Mouse (Mus musculus) ovary, postnatal 10 days (tissue): Measurements from ENCODE around the gene Cpne5.

Source experiments
- DNase-seq: peaks from one replicate; pipeline ENCODE4 v3.0.0; 2022; ENCODE audit warnings: low spot score

Gene Cpne5

DNA sequence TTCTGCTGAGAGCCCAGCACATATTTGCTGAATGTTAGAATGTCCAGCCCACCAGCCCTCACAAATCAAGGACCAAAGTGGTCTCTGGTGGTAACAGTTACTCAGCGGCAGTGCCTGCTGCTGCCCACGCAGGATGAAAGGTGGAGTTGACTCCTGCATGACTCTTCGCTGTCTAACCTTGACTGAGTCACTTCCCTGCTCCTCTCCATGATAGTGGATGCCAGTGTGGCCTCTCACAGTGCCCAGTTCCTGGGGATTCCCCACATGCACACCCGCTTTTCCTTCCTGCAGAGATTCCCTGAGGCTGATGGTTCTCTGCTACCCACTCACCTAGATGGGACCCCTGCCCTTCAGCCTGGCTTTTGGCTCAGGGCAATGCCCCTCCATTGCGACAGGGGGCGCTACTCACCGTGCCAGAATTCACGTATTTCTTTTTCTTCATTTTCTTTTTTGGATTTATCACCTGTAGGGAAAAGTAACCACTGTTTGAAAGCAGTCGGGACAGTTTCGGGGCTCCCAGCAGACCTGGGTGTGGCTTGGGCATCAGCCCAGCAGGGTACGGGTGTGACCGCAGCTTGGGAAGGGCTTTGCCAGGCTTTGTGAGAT, 68.9 kb downstream of the Cpne5 start:
- DNase-seq, result no peak

GRCm38 (mm10) chr17:29168438-29168837, 69.5 kb downstream of the Cpne5 start:
- DNase-seq, result no peak

DNA sequence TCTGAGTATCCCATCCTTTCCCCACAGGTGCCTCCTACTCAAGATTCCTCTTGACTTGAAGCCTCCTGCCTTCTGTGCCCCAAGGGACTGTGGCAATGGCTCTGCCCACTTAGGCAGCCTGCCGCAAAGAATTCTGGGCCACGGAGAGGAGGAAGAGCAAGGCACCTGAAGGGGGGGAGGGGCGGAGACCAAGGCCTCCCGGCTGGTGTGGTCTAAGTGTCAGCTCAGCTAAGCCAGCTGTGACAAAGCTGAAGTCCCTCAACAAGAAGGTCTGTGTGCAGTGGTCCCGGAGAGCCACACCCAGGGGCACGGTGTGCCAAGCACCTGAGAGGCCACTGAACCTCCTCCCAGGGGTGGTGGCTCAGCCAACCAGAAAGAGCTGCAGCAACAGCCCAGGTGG, 70.6 kb downstream of the Cpne5 start:
- no peak for DNase-seq

DNA sequence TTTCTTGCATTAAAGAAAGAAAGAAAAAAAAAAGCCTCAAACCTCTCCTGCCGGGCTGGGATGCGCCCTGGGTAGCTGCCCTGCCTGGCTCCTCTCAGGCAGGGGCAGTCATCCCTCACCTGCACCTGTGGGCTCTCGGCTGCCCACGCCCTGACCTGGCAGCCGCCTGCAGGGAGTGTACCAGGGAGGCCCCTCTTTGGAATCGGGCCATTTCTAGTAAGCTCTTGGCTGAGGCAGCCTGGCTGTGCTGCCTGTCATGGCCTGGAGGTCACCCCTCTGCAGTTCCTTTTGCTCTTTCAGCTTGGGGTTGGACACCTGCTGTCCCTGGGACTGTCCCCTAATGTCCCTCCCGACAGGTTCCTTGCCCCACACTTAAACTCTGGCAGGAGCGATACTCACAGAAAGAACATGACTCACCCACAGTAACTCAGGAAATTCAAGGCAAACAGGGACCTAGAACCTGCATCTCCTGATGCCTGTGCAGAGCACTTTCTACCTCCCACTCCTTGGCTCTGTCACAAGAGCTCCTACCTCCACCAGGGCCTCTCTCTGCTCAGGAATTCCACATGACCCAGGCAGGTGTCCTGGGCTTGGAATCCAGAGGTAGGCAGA, 71.9 kb downstream of the Cpne5 start:
- no peak for DNase-seq

GRCm38 (mm10) chr17:29165452-29165851, 72.5 kb downstream of the Cpne5 start:
- DNase-seq, result no peak

GRCm38 (mm10) chr17:29164469-29165111, 73.4 kb downstream of the Cpne5 start:
- no peak for DNase-seq

DNA sequence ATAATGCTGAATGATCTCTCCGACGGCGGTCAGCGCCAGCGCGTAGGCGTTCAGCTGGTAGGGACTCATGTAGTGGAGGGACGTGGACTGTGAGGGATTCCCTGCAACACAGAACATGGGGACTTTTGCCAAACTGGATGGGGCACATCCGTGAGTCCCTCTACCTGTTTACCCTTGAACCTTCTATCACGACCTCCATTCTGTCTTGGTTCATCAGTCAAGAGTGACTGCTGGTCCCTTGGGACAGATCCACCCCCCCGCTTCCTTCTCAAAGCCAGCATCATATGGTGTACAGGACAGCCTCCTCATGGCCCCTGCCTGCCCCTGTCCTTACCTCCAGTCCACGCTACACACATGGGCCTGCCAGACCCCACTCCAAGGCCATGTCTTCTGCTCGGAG, 75.6 kb downstream of the Cpne5 start:
- no peak for DNase-seq

DNA sequence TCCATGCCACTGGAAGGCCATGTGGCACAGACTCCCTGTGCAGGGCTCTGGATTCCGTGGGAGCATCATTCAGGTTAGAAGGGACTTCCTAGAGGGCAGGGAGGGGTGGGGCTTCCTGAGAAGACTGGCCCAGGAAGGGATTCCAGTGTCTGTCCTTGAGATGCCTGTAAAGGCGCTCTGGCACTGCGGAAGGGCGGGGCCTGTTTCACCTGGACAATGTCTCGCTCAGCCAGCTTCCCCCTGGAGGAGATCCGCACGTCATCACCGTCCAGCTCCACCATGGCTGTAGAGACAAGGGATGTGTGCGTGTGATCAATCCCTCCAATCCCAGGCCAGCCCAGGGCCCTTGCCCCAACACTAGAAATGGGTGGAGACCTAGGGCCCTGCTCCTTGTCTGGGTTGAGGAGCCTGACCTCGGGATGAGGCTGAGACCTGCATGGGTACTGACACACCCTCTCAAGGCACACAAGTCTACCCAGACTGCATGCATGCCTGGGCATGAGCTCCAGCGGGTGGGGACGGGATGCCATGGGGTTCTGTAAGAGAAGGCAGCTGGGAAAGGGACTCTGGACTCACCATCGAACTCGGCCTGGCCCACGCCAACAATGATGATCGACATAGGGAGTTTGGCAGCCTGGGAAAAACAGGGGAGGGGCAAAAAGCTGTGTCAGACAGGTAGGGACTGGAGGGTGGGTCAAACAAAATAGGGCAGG, 78.1 kb downstream of the Cpne5 start:
- DNase-seq, result no peak

GRCm38 (mm10) chr17:29159320-29159719, 78.6 kb downstream of the Cpne5 start:
- DNase-seq, result no peak

DNA sequence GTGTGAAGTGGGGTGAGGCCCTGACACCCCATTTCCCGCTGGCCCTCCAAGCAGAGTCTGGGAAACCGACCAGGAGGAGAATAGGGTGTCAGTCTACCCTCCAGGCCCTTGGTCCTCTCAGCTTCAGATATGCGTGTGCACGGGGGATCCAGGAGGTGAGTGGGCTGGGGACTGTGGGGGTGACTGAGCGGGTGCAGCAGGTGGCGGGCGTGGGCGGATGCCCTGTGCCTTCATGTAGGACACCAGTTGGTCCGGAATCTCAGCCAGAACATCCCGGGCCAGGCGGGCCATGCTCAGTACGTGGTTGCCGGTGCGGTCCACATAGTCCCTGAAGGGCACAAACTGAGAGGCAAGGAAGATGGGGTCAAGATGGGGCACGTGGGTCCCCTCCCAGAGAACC, 79.1 kb downstream of the Cpne5 start:
- DNase-seq, result no peak

DNA sequence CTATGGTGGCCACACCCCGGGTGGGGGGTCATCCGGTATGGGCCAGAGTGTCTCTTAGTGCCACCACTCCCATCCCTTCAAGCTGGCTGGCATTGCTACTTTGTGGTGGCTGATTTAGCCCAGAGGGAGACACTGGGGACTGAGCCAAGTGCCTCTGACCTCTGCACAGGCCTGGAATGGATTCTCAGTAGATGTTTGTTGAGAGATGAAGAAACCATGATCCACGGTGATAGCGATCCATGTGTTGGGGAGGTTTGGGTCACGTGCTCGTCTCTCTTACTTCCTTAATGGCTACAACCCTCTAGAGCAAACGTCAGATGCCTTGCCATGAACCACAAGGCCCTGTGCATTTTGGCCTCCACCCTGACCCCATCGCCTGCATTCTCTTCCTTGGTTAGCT, 81.1 kb downstream of the Cpne5 start:
- DNase-seq, result no peak

GRCm38 (mm10) chr17:29156396-29156795, 81.6 kb downstream of the Cpne5 start:
- DNase-seq, result no peak

GRCm38 (mm10) chr17:29155355-29156135, 82.4 kb downstream of the Cpne5 start:
- DNase-seq, result no peak

DNA sequence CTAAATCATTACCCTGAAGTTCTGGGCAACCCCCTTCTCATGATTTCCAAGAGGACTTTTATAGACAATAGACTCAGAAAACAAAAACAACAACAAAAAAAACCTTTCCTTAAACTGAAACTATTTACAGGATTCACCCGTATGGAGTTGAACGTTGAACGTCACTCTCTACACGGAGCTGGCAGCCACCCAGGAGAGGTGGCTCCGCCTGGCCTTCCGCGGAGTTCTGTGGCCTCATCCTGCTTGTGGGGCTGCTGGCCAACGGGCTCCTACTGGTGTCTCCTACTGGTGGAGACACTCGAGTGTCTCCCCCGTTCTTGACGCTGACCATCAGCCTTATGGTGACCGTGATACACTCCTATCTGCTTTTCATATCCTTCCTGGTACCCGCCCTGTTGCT, 83.7 kb downstream of the Cpne5 start:
- no peak for DNase-seq

DNA sequence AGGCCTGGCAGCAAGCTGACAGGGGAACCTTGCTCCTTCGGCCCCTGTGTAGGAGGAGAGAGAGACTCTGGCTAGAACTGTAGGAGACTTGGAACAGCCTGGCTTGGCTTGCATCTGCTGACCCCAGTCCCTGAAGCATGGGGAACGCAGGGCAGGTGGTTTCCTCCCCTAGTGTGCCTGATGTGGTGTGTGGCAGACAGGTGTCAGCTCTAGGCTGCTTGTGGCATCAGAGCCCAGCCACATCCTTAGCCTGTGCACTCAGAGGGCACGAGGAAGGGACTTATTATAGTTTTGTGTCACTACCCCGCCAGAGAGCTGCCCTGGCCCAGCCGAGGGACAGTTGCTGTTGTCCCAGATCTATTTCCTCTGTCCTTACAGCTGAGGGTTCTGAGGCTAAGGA, 85.4 kb downstream of the Cpne5 start:
- DNase-seq, result no peak

DNA sequence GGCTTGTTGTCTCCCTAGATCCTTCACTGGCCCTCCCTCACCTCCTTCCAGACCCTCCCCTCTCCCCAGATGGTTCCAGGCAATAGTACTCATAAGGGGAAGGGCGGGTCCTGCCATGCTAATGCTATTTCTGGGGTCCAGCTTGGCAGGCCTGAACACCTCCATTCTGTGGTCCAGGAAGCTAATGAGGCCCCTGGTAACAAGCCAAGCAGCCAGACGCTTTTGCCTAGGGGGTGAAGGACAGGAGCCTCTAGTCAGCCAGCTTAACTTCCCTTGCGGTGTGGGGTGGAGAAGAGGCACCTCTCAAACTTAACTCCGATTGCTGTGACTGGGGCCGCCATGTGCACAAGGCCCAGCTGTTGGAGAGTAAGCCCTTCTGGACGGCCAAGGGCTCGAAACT, 88.2 kb downstream of the Cpne5 start:
- DNase-seq, result no peak

GRCm38 (mm10) chr17:29147773-29148172, 90.2 kb downstream of the Cpne5 start:
- no peak for DNase-seq

- DNase-seq, result no peak
Measured at GRCm38 (mm10) chr17:29147273-29147672, 90.7 kb downstream of the Cpne5 start.

DNA sequence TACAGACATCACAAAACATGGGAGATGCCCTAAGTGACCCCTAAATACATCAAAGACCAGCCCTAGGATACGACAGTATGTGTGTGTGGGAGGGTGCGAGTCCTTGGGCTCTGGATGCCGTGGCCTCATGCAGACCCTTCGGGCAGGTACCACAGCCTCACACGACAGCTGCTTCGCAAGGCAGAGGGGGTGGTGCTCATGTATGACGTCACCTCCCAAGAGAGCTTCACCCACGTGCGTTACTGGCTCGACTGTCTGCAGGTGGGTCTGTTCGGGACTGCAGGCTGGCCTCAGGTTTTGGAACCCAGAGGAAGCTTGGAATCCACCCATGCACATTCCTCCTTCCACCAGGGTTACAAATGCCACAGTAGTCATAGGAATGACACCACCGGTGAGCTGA, 92.9 kb downstream of the Cpne5 start:
- DNase-seq, result no peak

- DNase-seq, result no peak
Measured at GRCm38 (mm10) chr17:29143266-29143665, 94.7 kb downstream of the Cpne5 start.

DNA sequence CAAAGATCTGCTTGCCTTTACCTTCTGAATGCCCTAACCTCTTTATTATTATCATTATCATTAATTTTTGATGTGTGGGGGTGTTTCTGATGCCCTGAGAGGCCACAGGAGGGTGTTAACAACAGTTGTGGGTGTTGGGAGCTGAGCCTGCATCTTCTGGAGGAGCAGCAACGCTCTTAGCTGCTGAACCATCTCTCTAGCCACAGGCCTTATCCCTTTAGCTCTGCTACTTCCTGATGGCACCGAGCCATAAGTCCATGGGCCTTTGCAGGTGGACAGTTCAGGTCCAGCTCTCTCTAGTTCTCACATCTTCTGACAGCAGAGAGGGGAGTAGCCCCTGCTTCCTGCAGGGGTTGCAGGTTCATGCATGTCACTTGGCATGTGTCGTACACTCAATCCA, 96.4 kb downstream of the Cpne5 start:
- no peak for DNase-seq

- DNase-seq, result no peak
Measured at GRCm38 (mm10) chr17:29137906-29138305, 100.1 kb downstream of the Cpne5 start.
